Mouse (Mus musculus): Measurements from ENCODE around the gene Prkce. TPM values are rescaled to one million over a fixed set of nuclear protein-coding genes. Genes with fewer than 3 reads are reported as not detected.

The Prkce gene
- polyA plus RNA-seq, 1 experiment from 2014 or later = 4.4 TPM

- H3K4me1 ChIP-seq (ENCODE audit: control insufficient read depth, insufficient read depth, low read length) = no peaks in the 10 kb centered on the region
- 73% methylated on average over 11 of the region's 11 CpGs for WGBS
- no peak overlapping the region for H3K4me2 ChIP-seq (ENCODE audit: low read depth, low read length)
- no peak for ATAC-seq (ENCODE audit: insufficient read depth, low FRiP score)
- no peaks in the 10 kb centered on the region for H3K27me3 ChIP-seq (ENCODE audit: control insufficient read depth, insufficient read depth, low read length)
- no peak overlapping the region for H3K4me3 ChIP-seq (replicated peaks; ENCODE audit: low read length)
- H3K9ac ChIP-seq (ENCODE audit: low read length) = no peak overlapping the region
- no peak overlapping the region for H3K27ac ChIP-seq (ENCODE audit: low read length)
- H3K36me3 ChIP-seq (ENCODE audit: control insufficient read depth, insufficient read depth, low read length) = no peaks in the 10 kb centered on the region
- H3K9me3 ChIP-seq (replicated peaks; ENCODE audit: control insufficient read depth, low read length) = no peaks in the 10 kb centered on the region
Measured at GRCm38 (mm10) chr17:86458302-86458980, 290.9 kb downstream of the Prkce start.

- 73% methylated on average over 17 of the region's 17 CpGs for WGBS
- H3K4me2 ChIP-seq (ENCODE audit: low read depth, low read length) = no peak overlapping the region
- no peaks in the 10 kb centered on the region for H3K27me3 ChIP-seq (ENCODE audit: control insufficient read depth, insufficient read depth, low read length)
- no peak overlapping the region for H3K4me3 ChIP-seq (replicated peaks; ENCODE audit: low read length)
- H3K9me3 ChIP-seq (replicated peaks; ENCODE audit: control insufficient read depth, low read length) = no peaks in the 10 kb centered on the region
- H3K36me3 ChIP-seq (ENCODE audit: control insufficient read depth, insufficient read depth, low read length) = no peaks in the 10 kb centered on the region
- ATAC-seq (ENCODE audit: insufficient read depth, low FRiP score) = no peak
- H3K9ac ChIP-seq (ENCODE audit: low read length) = no peak overlapping the region
- 0 out of 2 replicates have a peak, but pooled peaks cover 3% of the 10 kb centered on the region for H3K4me1 ChIP-seq (ENCODE audit: control insufficient read depth, insufficient read depth, low read length)
- H3K27ac ChIP-seq (ENCODE audit: low read length) = no peak overlapping the region
Measured at GRCm38 (mm10) chr17:86460645-86461430, 293.3 kb downstream of the Prkce start.

GRCm38 (mm10) chr17:86463369-86463768, 295.8 kb downstream of the Prkce start:
- Histone ChIP-seq H3K9me3 (replicated peaks; ENCODE audit: control insufficient read depth, low read length) (no peaks in the 10 kb centered on the region), H3K36me3 (ENCODE audit: control insufficient read depth, insufficient read depth, low read length) (no peaks in the 10 kb centered on the region), H3K27me3 (ENCODE audit: control insufficient read depth, insufficient read depth, low read length) (no peaks in the 10 kb centered on the region), H3K27ac (ENCODE audit: low read length) (no peak overlapping the region), H3K9ac (ENCODE audit: low read length) (no peak overlapping the region), H3K4me2 (ENCODE audit: low read depth, low read length) (no peak overlapping the region), H3K4me3 (replicated peaks; ENCODE audit: low read length) (no peak overlapping the region), H3K4me1 (ENCODE audit: control insufficient read depth, insufficient read depth, low read length) (peaks cover 19% of the 10 kb centered on the region)
- WGBS = 71% methylated on average over 3 of the region's 3 CpGs
- no peak for ATAC-seq (ENCODE audit: insufficient read depth, low FRiP score)

- no peak for ATAC-seq (ENCODE audit: insufficient read depth, low FRiP score)
- peaks cover 19% of the 10 kb centered on the region for H3K4me1 ChIP-seq (ENCODE audit: control insufficient read depth, insufficient read depth, low read length)
- WGBS = 87% methylated on average over 8 of the region's 8 CpGs
Measured at GRCm38 (mm10) chr17:86464197-86464596, 296.6 kb downstream of the Prkce start.

GRCm38 (mm10) chr17:86464689-86465363, 297.2 kb downstream of the Prkce start:
- no peak for ATAC-seq (ENCODE audit: insufficient read depth, low FRiP score)
- Histone ChIP-seq H3K9me3 (replicated peaks; ENCODE audit: control insufficient read depth, low read length) (no peaks in the 10 kb centered on the region), H3K4me1 (ENCODE audit: control insufficient read depth, insufficient read depth, low read length) (peaks cover 19% of the 10 kb centered on the region), H3K27me3 (ENCODE audit: control insufficient read depth, insufficient read depth, low read length) (no peaks in the 10 kb centered on the region), H3K4me2 (ENCODE audit: low read depth, low read length) (no peak overlapping the region), H3K27ac (ENCODE audit: low read length) (no peak overlapping the region), H3K9ac (ENCODE audit: low read length) (no peak overlapping the region), H3K36me3 (ENCODE audit: control insufficient read depth, insufficient read depth, low read length) (no peaks in the 10 kb centered on the region), H3K4me3 (replicated peaks; ENCODE audit: low read length) (no peak overlapping the region)
- WGBS = 73% methylated on average over 16 of the region's 16 CpGs

More at GRCm38 (mm10) chr17:86464197-86464596, 296.6 kb downstream of the Prkce start:
- H3K27me3 ChIP-seq (ENCODE audit: control insufficient read depth, insufficient read depth, low read length) = no peaks in the 10 kb centered on the region
- no peak overlapping the region for H3K9ac ChIP-seq (ENCODE audit: low read length)
- H3K4me3 ChIP-seq (replicated peaks; ENCODE audit: low read length) = no peak overlapping the region
- H3K27ac ChIP-seq (ENCODE audit: low read length) = no peak overlapping the region
- no peak overlapping the region for H3K4me2 ChIP-seq (ENCODE audit: low read depth, low read length)
- no peaks in the 10 kb centered on the region for H3K36me3 ChIP-seq (ENCODE audit: control insufficient read depth, insufficient read depth, low read length)
- no peaks in the 10 kb centered on the region for H3K9me3 ChIP-seq (replicated peaks; ENCODE audit: control insufficient read depth, low read length)

GRCm38 (mm10) chr17:86465865-86466264, 298.3 kb downstream of the Prkce start:
- WGBS = 78% methylated on average over 13 of the region's 13 CpGs
- no peaks in the 10 kb centered on the region for H3K36me3 ChIP-seq (ENCODE audit: control insufficient read depth, insufficient read depth, low read length)
- no peak overlapping the region for H3K9ac ChIP-seq (ENCODE audit: low read length)
- H3K27ac ChIP-seq (ENCODE audit: low read length) = no peak overlapping the region
- peaks cover 19% of the 10 kb centered on the region for H3K4me1 ChIP-seq (ENCODE audit: control insufficient read depth, insufficient read depth, low read length)
- H3K9me3 ChIP-seq (replicated peaks; ENCODE audit: control insufficient read depth, low read length) = no peaks in the 10 kb centered on the region
- no peak overlapping the region for H3K4me3 ChIP-seq (replicated peaks; ENCODE audit: low read length)
- no peak overlapping the region for H3K4me2 ChIP-seq (ENCODE audit: low read depth, low read length)
- no peaks in the 10 kb centered on the region for H3K27me3 ChIP-seq (ENCODE audit: control insufficient read depth, insufficient read depth, low read length)
- peak; percentile 30; the same call in 1 of the 2 replicates for ATAC-seq (ENCODE audit: insufficient read depth, low FRiP score)

- H3K36me3 ChIP-seq (ENCODE audit: control insufficient read depth, insufficient read depth, low read length) = no peaks in the 10 kb centered on the region
- no peak overlapping the region for H3K4me2 ChIP-seq (ENCODE audit: low read depth, low read length)
Measured at GRCm38 (mm10) chr17:86466412-86466811, 298.8 kb downstream of the Prkce start.

GRCm38 (mm10) chr17:86466871-86467270, 299.3 kb downstream of the Prkce start:
- H3K36me3 ChIP-seq (ENCODE audit: control insufficient read depth, insufficient read depth, low read length) = no peaks in the 10 kb centered on the region
- no peak overlapping the region for H3K9ac ChIP-seq (ENCODE audit: low read length)
- H3K27me3 ChIP-seq (ENCODE audit: control insufficient read depth, insufficient read depth, low read length) = no peaks in the 10 kb centered on the region
- ATAC-seq (ENCODE audit: insufficient read depth, low FRiP score) = no peak
- peaks cover 19% of the 10 kb centered on the region for H3K4me1 ChIP-seq (ENCODE audit: control insufficient read depth, insufficient read depth, low read length)
- 44% methylated on average over 7 of the region's 7 CpGs for WGBS
- H3K9me3 ChIP-seq (replicated peaks; ENCODE audit: control insufficient read depth, low read length) = no peaks in the 10 kb centered on the region
- H3K4me3 ChIP-seq (replicated peaks; ENCODE audit: low read length) = no peak overlapping the region
- no peak overlapping the region for H3K4me2 ChIP-seq (ENCODE audit: low read depth, low read length)
- no peak overlapping the region for H3K27ac ChIP-seq (ENCODE audit: low read length)

More at GRCm38 (mm10) chr17:86466412-86466811, 298.8 kb downstream of the Prkce start:
- 76% methylated on average over 7 of the region's 7 CpGs for WGBS
- H3K27me3 ChIP-seq (ENCODE audit: control insufficient read depth, insufficient read depth, low read length) = no peaks in the 10 kb centered on the region
- no peak overlapping the region for H3K27ac ChIP-seq (ENCODE audit: low read length)
- H3K9ac ChIP-seq (ENCODE audit: low read length) = no peak overlapping the region
- H3K4me1 ChIP-seq (ENCODE audit: control insufficient read depth, insufficient read depth, low read length) = peaks cover 19% of the 10 kb centered on the region
- no peaks in the 10 kb centered on the region for H3K9me3 ChIP-seq (replicated peaks; ENCODE audit: control insufficient read depth, low read length)
- ATAC-seq (ENCODE audit: insufficient read depth, low FRiP score) = no peak
- no peak overlapping the region for H3K4me3 ChIP-seq (replicated peaks; ENCODE audit: low read length)

All from stomach, embryonic 16.5 days (tissue).